Mouse (Mus musculus) left cerebral cortex, postnatal 25 days (tissue): Measurements from ENCODE around the gene Mtmr2. TPM values are rescaled to one million over a fixed set of nuclear protein-coding genes. Genes with fewer than 3 reads are reported as not detected.
A peak's percentile ranks its signal among the peaks of the same experiment; 100 is the strongest.
"Not testable (repeated sequence)": the region's sequence is repeated elsewhere in the genome, so short reads cannot be mapped to it uniquely, and the experiment has no call there.

ENCODE experiments used
- DNase-seq, 2 experiments: peaks; one replicate each; pipeline ENCODE4 v3.0.0; 2022; ENCODE audit warnings: low spot score in 2 of 2, mixed read lengths in 1 of 2
- intact Hi-C: fragments of 180-260 bp; cut with DNase I; formaldehyde crosslinking; loops from one replicate; pipeline ENCODE4 v1.15.1; 2025
- total RNA-seq, 2 experiments: library from RNA; stranded (reverse); gene quantifications; 2 replicates each; pipeline ENCODE4 v1.2.3; 2021

Gene Mtmr2
- 10 to 100 TPM; 45.1 to 54.8 TPM for total RNA-seq

DNA sequence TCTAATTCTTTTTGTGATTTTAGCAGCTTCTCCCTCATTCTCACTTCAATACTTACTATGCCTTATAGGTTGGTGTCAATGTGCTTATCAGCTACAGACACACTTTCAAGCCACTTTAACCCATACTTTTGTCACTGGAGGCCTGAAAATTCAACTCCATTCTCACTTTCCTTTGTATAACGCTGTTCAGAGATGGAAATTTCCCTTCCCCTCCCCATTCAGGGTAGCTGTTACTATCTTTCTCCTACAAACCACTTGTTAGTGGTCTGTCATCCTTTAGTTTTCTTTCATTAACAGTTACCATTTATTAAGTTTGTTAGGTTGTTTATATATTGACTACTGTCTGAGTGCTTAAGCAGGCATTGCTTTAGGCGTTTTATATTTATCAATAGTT, at the start of gene Mtmr2:
TSS of gene Mtmr2 (plus strand) at position 7 of the 394 bp plus-strand sequence.
- intact Hi-C loops, result loop anchor here (5.0 kb wide), 1 partner anchor 79 kb away; the partner anchor contains the start of genes Cep57 and Fam76b
- no peak for DNase-seq

DNA sequence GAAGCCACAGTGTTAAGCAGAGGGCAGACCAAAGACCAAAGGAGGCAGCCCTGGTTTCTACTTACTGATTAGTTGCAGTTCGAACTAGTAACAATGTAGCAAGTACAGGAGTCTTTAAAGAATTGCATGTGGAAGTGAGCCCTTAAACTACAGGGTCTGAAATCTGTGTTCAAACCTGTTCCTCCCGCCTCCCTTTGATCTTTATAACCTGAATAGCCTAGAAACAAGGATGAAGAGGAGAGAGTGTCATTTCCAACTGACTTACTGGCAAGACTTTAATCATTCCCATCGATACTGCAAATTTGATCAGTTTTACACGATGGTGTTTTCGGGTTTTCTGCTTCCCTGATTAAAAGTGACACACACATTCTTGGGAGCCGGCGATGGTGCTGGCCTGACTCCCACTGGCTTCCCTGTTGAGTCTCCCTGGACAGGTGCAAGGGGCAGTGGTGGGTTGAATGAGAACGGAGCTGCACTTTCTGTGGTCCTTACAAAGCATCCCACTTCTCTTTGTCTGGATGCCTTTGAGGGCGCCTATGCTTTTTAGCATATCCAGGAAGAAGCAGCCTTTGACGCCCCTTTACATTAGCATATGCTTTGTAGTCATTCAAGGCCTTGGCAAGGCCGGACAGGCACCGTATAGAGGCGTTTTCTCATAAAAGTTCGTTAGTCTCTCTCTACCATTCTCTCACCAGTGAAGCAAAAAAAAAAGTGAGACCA, 49.0 kb upstream of the Mtmr2 start:
- intact Hi-C loops, result no loop called here
- no peak for DNase-seq

DNA sequence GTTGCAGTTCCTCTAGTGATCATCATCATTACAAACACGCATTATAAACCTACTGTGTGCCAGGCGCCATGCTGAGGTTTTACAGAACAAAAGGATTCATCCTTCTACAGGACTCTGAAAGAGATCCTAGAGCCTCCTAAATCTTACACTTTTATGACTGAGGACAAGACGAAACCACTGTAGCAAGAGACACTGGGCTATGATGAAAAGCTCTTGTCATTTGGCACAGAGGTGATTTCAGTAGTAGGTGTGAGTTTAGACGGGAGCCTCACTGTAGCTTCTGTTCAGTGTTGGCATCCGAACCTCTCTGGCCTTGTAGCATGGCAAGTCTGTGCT, 48.5 kb upstream of the Mtmr2 start:
- no peak for DNase-seq
- intact Hi-C loops, result no loop called here

DNA sequence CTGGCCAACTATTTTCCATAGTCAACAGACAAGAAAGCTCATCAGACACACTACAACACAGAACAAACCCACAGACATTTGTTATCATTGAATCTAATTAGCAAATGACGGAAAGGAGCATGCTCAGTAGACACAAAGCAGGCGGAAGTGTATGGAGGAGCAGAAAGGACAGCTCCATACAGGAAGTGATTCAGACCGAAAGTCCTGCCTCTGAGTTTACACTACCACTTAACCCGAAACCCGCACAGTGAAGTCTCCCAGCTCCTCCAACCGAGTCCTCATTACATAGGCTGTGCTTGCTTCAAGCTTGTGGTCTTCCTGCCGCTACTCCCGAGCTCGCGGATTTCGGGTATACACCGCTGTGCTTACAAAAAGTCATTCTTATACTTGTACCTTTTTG, 46.4 kb upstream of the Mtmr2 start:
- intact Hi-C loops, result no loop called here
- DNase-seq, result peak in 1 of 2 experiments; percentile 9

DNA sequence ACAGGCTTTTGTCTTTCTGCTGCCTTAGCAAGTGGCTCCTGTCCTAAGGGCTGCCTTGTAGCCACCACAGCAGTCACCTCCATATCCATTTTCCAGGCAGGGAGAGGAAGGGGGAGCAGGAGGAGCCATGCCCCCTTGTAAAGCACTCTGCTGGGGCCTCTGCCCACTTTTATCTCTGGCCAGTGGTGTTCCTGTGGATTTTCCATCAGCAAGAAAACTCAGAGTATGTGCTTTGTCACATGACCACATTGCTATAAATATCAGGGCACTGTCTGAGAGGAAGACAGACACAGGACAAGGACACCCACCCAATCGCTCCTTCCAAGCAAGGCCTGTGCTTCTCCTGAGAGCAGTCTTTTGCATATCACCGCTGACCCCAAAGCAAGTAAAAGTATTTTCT, 45.1 kb upstream of the Mtmr2 start:
- DNase-seq, result no peak
- intact Hi-C loops, result no loop called here

DNA sequence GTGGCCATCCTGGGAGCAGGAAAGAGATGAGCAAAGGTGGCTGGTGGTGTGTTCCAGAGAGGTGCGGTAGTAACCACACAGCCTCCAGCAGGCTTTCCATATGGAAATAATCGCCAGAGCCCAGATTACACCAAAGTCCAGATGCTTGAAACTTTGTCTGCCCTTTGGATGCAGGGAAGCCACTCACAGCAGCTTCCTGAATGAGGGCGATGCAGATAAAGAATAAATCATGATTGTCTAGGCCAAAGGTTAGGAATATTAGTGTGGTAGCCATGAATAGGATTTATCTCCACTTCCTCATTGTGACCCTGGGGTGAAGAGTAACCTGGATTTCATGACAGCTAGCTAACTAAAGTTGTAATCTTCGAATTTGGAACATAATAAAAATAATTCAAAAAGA, 43.3 kb upstream of the Mtmr2 start:
- DNase-seq, result no peak
- intact Hi-C loops, result loop anchor here (5.0 kb wide), 1 partner anchor 43 kb away; no protein-coding TSS in a partner anchor

DNA sequence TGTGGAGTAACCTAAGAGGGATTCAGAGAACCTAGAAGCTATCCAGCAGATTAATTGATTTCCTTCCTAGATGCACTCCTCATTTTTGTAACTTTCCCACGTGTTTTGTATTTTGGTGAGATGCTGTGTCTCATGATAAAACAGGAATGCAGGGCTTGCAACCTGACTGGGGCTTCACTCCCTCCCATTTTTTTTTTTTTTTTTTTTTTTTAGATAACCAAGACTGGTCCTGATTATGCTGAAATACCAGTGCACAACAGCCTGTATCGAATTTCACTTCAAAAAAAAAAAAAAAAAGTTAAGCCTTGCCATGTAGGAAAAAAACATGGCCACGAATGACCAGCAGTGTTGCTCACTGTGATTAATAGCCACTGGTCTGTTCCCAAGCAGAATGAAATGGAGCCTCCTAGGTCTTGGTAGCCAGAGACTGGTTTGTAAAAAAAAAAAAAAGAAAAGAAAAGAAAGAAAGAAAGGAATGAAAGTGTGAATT, 41.1 kb upstream of the Mtmr2 start:
- intact Hi-C loops, result loop anchor here (5.0 kb wide), 1 partner anchor 45 kb away; no protein-coding TSS in a partner anchor
- DNase-seq, result no peak

DNA sequence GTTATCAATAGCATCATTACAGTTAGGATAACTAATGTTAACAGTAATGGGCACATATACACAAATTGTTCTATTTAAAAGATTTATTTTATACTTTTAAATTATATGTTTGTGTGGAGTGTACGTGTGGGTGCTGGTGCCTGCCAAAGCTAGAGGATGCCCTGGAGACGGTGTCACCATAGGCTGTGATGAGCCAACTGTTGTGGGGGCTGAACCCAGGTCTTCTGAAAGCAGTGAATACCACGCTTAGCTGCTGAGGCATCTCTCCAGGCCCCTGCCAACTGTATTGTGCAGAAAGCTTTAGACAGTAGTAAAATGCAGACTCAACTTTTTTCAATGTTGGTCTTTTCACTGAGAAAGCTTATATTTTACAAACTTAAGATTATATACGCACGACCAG, 38.8 kb upstream of the Mtmr2 start:
- DNase-seq, result peak in 1 of 2 experiments; percentile 16

DNA sequence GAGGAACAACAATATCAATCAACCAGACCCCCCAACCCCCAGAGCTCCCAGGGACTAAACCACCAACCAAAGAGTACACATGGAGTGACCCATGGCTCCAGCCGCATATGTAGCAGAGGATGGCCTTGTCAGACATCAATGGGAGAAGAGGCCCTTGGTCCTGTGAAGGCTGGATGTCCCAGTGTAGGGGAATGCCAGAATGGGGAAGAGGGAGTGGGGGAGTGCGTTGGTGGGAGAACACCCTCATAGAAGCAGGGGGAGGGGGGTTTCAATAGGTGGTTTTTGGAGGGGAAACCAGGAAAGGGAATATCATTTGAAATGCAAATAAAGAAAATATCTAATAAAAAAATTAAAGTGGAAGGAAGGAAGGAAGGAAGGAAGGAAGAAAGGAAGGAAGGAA, 32.3 kb upstream of the Mtmr2 start:
- intact Hi-C loops, result loop anchor here (1.0 to 5.0 kb wide), 2 partner anchors 419 to 485 kb away; partner anchors contain the start of gene Maml2
- not testable (repeated sequence) for DNase-seq

More for the DNA sequence above, 38.8 kb upstream of the Mtmr2 start:
- intact Hi-C loops, result loop anchor here (5.0 kb wide), 1 partner anchor 47 kb away; no protein-coding TSS in a partner anchor

DNA sequence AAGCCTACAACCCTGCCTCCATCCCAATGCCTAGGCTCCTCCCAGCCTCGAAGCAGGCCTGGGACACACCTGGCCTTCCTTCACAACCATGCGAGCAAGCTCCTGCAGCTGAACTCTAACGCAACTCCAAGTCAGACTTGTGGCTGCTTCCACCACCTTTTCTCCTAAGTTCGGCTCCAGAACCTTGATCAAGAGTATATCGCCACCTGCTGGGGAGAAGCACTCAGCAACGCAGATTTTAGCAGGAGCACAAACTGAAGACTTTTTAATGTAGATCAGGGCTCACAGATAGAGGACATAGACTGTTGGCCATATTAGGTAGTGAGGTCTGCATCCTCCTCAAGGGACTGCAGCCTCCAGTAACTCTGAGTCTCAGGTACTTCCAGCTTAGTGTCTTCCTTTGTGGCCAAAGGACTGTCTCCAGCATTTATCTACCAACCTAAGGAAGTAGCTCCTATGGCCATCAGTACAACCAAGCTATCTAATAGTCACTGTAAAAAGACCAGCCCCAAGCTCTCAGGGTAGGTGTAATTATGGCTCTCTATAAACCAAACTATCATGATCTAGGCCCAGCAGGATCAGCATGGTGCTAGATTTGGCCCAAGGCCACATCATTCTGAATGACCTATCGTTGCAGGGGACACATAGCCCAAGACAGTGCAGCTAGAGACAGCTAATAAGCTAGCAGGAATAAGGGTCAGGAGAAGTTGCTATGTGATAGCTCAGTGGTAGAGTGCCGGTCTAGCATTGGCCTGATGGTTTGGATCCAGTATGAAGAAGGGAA, 31.7 kb upstream of the Mtmr2 start:
- DNase-seq, result peak; percentile 76 to 86

DNA sequence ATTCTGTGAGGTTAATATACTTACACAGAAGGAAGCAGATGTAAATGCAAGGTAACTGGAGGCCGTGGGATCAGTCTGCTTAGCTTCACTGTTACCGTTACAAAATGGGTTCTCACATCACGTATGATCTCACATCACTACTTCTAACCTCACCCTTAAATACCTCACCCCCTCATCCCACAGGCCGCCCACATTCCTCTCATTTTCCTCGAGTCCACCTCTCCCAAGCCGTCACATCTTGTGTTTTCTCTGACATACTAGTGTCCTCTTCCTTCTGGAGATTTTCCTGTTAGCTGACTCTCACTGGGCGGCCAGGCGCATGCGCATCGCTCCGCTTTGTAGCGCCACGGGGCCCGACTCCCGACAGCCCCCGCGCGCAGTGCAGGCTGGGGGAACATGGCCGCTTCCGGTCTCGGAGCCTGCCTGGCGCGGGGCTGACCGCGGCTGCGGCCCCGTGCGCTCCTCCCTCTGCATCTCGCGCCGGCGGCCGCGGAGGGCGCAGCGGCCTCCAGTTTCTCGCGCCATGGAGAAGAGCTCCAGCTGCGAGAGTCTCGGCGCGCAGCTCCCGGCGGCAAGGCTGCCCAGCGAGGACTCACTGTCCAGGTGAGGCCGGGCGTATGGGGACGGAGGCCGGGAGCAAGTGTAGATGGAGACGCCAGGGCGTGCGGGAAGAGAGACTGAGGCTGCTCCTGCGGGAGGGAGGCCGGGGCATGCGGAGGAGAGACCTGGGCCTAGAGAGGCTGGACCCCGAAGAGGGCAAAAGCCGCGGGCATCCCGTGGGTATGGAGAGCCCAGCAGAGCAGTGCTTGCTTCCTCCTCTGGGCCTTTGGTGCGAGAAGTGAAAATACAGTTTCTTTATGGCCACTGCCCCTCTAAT, 826 bp downstream of the Mtmr2 start:
- intact Hi-C loops, result loop anchor here (1.0 to 5.0 kb wide), 2 partner anchors 12 to 78 kb away; partner anchors contain the start of genes Cep57 and Fam76b

More for the DNA sequence above, 31.7 kb upstream of the Mtmr2 start:
- intact Hi-C loops, result loop anchor here (1.0 to 5.0 kb wide), 2 partner anchors 419 to 485 kb away; partner anchors contain the start of gene Maml2

DNA sequence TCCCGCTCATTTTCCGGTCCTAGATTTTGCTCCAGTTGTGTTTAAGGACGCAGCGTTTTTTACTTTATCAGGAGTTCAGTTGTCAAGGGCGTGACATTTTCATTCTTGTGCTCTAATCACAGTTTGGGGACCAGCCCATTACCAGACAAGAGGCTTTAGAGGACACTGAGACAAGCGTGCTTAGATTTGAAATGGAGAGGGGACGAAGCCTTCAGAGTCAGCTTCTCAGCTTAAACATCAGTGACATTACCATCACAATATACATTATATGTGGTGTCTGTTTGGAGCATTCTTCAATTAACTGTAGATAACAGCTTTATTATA, 1.4 kb downstream of the Mtmr2 start:
- intact Hi-C loops, result loop anchor here (1.0 to 5.0 kb wide), 2 partner anchors 12 to 78 kb away; partner anchors contain the start of genes Cep57 and Fam76b
- DNase-seq, result no peak

More for the DNA sequence above, 826 bp downstream of the Mtmr2 start:
- peak; percentile 97 to 98 for DNase-seq

DNA sequence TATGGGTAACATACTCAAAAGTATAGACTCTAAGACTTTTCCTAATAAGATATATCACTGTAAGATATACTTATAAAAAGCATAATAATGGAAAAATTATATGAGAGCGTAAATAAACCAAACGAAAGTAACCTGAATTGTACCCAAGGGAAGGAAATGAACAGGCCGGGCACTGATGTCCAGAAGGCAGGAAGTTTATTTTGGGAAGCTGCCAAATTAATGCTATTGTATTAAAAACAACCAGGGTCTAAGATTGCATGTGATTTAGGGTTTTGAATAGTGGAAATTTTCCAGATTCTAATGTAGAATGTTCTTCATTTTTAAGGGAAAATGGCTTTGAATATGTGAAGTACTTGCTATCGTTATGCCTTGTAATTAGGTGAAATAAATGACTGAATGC, 4.3 kb downstream of the Mtmr2 start:
- intact Hi-C loops, result no loop called here
- DNase-seq, result no peak

DNA sequence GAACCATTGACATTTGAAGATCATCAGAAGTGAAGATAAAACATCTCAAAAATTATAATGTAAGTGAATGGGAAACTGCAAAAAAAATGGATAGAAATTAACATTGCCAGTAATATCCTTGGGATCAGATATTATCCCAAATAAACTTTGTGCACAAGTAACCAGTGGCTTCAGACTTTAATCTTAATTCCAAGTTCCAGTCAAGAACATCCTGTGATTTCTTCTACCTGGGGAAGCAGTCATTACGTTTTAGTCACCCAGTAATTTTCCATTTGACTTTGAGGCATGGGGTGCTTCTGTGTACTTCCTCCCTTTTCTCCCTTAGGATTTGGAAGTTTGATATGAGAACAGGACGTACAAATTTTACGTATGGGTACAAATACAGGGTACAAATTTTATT, 12.2 kb downstream of the Mtmr2 start:
- intact Hi-C loops, result no loop called here
- DNase-seq, result no peak

DNA sequence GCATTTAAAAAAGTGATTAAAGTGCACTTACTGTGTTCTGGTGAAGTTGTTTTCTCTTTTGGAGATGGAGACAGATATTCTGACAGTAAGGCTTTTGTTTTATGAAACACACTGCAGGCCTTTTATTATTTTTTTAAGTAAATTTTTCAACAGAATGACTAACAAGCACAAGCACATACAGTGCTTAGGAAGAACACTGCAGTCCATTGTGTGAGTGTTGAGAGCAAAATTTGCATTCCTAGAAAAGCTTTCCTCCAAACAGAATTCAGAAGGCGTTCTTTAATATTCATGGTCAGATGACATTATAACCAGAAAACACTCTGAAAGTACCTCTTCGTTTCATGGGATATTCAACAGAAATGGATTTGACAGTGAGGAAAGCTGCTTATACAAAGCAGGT, 17.4 kb downstream of the Mtmr2 start:
- intact Hi-C loops, result no loop called here
- no peak for DNase-seq

DNA sequence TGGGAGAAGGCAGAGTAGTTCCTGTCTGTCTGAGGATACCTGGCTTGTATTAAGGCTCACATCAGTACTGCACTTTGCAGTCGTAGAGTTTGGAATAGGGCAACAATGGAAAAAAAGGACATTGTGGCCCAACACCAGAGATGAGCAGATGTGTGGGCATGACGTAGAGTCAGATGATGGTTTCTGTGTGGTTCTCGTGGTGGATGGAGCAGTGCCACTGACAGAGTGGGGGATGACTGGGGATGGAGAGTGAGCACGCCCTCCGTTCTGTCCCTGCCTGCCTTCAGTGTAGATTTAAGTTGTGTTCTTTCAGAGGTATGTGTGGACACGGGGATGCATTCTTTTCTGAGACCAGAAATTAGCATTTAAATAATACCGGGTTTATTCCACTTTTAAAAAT, 18.4 kb downstream of the Mtmr2 start:
- intact Hi-C loops, result no loop called here
- peak in 1 of 2 experiments; percentile 25 for DNase-seq

DNA sequence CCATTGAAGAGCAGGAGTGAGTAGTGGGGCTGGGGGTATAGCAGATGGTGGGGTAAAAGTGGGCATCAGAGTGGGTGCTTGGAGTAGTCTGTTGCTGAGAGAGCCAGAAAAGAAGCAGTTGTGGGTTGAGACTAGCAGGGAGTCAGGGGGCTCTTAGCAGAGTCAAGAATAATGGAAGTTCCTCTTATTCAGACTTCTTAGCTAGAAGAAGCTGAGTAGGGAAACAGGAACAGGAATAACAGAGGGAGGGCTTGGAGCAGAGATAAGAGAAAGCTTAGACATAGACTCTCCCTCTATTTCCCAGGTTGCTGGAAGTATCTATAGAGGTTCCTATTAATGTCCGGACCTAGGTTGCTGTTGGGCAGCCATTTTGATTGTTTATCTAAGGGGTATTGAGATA, 26.5 kb downstream of the Mtmr2 start:
- intact Hi-C loops, result no loop called here
- no peak for DNase-seq

DNA sequence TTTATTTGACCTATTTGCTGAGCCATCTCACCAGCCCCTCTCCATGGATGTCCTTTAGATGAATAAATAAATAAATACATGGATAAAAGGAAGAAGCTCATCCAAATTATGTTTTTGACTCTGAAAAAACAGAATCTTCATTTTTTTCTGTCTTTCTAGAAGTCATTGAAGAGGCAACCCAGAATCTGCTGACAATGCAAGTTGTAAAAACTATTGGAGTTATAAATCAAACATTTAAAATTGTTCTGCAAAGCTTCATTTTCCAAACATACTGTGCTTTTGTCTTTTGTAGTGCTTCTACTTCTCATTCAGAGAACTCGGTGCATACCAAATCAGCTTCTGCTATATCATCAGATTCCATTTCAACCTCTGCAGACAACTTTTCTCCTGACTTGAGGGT, 33.8 kb downstream of the Mtmr2 start:
- intact Hi-C loops, result no loop called here
- DNase-seq, result no peak

DNA sequence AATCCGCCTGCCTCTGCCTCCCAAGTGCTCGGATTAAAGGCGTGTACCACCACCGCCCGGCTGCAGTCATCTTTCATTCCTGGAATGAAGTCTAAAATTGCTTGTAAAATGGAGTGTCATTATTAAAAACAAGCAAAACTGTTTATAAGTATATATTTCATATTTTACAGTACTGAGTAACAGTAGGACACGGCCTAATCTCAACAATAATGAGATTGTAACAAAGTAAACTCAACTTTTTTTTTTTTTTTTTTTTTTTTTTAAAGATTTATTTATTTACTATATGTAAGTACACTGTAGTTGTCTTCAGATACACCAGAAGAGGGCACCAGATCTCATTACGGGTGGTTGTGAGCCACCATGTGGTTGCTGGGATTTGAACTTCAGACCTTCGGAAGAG, 42.7 kb downstream of the Mtmr2 start:
- DNase-seq, intact Hi-C loops: not testable (repeated sequence)

DNA sequence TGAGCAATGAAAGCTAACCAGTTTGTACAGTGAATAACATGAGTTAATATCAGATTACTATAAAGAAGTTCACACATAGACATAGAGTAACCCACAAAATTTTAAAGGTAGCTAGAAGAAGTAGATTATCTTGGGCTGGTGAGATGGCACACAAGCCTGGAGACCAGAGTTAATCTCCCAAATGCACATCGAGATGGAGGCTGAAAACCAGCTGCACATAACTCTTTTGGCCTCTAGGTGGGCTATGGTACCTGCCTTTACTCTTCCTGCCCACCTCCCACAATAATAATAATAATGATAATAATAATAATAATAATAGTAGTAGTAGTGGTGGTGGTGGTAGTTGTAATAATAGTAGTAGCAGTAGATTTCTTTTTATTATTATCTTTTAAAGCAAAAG, 46.1 kb downstream of the Mtmr2 start:
- intact Hi-C loops, result no loop called here
- DNase-seq, result no peak
